Mouse (Mus musculus) spleen, postnatal 4 days (tissue): ENCODE data around the gene Sgms2.
A peak's percentile ranks its signal among the peaks of the same experiment; 100 is the strongest.
"Not testable (repeated sequence)": the region's sequence is repeated elsewhere in the genome, so short reads cannot be mapped to it uniquely, and the experiment has no call there.

Experiments
- DNase-seq, 2 experiments: peaks; one replicate each; pipeline ENCODE4 v3.0.0; 2022; ENCODE audit warnings: low spot score in 2 of 2

Sgms2 gene

GRCm38 (mm10) chr3:131358205-131358604 lies 133.0 kb downstream of the Sgms2 start:
- DNase-seq: no peak

GRCm38 (mm10) chr3:131357643-131358042 lies 133.6 kb downstream of the Sgms2 start:
- DNase-seq: no peak

- no peak for DNase-seq
Measured at GRCm38 (mm10) chr3:131356026-131356425, 135.2 kb downstream of the Sgms2 start.

GRCm38 (mm10) chr3:131350539-131350938 lies 140.7 kb downstream of the Sgms2 start:
- DNase-seq: no peak

DNA sequence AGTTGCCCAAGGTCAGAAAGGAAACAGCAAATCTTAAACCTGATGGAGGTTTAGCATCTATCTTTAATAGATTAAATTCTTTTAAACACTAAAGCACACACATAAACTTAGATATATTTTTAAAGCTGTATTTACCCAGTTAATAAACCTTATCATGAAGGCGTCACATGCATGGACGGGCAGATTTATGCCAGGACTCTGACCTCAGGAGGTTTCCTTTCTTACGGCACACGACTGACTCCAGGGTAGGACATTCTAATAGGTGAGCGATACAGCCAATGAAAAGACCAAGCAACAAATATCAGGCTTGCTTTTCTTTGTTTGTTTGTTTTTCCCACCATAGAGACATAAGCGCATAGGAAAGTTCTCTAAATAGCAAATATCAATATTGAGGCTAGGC lies 142.2 kb downstream of the Sgms2 start:
- DNase-seq: no peak

DNA sequence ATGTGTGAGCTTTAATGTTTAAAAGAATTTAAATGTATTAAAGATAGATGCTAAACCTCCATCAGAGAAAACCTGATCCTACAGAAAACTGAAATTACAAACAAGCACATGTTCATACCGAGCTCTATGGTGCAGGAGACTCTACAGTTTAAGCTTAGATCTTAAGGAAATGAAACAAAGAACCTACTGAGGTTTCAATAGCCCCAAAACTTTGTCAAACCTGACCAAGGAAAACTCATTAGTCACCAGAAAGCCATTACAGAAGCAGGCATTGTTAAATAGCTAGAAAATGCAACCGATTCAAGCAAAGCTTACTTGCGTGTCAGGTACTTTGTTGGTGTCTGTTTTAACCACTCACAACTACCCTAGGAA lies 142.6 kb downstream of the Sgms2 start:
- DNase-seq: no peak

- no peak for DNase-seq
Measured at GRCm38 (mm10) chr3:131347831-131348578, 143.2 kb downstream of the Sgms2 start.

GRCm38 (mm10) chr3:131345903-131346302 lies 145.3 kb downstream of the Sgms2 start:
- DNase-seq: no peak

- DNase-seq: no peak
Measured at GRCm38 (mm10) chr3:131343311-131343710, 147.9 kb downstream of the Sgms2 start.

DNA sequence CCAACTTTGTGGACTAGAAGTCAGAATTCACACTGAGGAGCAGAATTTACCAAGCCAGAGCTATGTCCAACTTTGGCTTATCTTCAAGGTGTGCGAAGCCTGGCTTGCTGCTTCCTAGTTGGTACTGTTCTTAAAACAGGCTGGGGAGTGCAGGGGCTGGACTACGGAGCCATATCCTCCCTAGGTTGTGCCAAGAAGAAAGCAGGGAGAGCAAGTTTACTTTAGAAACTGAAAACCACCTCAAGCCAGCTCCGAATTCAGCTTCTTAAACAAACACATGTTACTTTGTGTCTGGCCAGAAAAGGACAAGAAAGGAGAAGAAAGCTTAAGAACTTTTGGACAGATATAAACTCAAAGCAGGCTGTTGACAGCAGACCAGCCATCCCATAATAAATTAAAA lies 150.3 kb downstream of the Sgms2 start:
- DNase-seq: no peak

DNA sequence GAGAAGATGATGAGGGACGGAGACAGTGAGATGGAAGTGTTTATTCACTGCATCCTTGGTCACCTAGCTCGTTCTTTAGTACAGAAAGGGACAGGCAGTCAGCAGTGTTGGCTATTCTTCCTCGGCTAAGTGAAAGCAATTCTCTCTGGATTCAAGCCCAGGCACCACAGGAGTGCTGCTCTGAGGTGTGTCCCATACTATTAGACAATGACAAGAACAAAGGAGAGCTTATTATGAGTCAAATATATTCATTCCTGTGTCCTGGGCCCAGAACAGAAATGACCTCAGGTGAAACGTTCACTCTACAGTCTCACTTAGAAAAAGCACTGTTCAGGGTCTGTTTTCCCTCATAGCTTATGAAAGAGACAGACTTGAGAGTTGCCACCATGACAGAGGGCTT lies 151.9 kb downstream of the Sgms2 start:
- no peak for DNase-seq

DNA sequence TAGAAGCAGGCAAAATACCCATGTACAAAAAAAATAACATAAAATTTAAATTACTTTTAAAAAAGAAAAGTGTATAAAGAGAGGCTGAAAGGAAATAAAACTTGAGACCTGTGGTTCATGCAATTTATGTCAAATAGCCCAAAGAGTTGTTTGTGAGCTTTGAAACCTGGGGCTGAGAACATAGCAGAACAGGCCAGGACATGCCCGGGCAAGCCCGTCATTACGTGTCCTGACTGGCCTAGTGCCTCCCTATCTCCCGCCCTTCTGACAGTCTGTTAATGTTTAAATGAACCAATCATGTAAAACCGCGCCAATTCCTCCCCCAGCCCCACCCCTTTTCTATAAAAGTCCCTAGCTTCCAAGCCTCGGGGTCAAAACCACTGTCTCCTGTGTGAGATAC lies 153.5 kb downstream of the Sgms2 start:
- DNase-seq: not testable (repeated sequence)

DNA sequence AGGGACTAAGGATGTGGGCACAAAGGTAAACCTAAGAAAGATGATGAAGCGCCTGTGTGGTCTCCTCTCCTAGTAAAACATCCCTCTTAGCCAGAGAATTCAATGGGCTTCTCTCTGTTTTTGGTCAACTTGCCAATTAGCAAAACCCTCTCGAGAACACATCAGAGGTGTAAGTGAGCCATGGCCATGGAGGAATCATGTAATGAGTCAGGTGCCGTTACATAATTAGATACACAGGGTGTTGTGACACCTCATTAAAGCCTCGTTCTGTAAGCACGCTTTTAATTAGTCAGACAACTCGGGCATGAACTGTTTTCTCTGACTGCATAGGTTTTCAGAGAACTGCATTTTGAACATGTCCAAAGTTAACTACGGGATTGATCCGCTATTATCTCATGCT lies 154.6 kb downstream of the Sgms2 start:
- no peak for DNase-seq

DNA sequence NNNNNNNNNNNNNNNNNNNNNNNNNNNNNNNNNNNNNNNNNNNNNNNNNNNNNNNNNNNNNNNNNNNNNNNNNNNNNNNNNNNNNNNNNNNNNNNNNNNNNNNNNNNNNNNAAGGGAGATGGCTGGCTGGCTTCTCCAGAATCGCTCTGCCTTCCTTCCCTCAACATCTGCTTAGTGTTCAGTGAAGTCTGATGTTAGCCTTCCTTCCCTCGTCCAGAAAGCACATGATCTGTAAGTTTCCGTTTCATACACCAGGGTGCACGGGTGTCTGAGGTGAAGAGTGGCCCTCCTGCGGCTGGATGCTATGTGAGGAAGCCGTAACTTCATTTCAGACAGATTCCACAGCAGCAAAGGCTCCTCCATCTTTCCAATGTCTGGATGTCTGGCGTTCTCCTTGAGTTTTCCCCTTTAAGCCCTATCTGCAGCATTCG lies 156.1 kb downstream of the Sgms2 start:
- no peak for DNase-seq

DNA sequence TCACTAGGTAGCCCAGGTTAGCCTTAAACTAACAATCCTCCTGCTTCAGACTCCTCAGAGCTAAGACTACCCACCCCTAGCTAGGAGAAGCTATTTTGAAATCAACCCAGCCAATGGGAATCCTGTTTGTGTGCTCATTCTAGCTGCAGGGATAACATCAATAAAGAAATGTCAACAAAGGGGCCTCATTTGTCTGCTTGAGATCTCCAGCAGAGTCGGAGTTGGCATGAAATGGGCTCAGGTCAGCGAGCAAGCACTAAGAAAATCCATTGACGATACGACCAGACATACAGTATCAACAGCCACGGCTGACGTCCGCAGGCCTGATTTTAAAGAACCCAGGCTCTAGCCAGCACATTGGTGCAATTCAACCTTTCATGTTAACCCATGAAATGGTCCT lies 164.0 kb downstream of the Sgms2 start:
- DNase-seq: no peak

GRCm38 (mm10) chr3:131326637-131327036 lies 164.6 kb downstream of the Sgms2 start:
- DNase-seq: no peak

GRCm38 (mm10) chr3:131322081-131322815 lies 169.0 kb downstream of the Sgms2 start:
- DNase-seq: no peak

DNA sequence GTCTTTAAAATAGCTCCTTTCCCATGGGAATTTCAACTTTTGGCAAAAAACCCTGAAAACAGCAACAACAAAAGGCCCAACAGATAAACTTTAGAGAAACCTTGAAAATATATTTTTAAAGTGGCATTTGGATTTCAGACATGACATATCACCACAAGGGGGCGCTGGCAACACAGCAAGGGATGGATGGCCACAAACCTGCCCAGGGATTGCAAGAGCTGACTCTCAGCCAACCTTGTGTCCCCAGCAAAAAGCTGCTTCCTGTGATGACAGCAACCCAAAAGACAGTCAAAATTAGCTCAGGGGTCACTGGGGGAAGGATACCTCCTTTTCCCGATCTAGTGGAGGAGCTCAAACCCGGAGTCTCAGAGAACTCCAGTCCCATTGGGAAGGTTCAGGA lies 171.0 kb downstream of the Sgms2 start:
- DNase-seq: peak; percentile 58 to 82

- DNase-seq: no peak
Measured at GRCm38 (mm10) chr3:131318211-131318610, 173.0 kb downstream of the Sgms2 start.

DNA sequence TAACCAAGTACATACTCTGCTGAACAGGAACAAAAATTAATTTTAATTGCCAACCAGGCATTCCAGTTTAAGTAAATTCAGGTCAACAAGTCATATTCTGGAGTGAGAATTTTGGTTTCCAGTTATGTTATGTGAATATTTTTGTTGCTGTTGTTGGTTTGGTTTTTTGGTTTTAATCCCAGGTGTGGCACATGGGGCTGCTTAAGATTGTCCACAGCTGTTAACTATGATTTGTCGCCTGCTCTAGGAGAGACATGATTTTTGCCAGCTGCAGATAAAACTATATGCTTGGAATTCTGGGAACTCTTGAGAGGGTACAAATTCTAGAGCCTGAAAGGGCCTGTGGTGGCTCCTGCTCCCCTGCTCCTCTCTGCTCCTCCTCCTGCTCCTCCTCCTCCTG lies 174.1 kb downstream of the Sgms2 start:
- DNase-seq: no peak

- no peak for DNase-seq
Measured at GRCm38 (mm10) chr3:131315957-131316510, 175.2 kb downstream of the Sgms2 start.

- DNase-seq: no peak
Measured at GRCm38 (mm10) chr3:131312340-131312739, 178.9 kb downstream of the Sgms2 start.

- DNase-seq: no peak
Measured at GRCm38 (mm10) chr3:131310572-131310971, 180.6 kb downstream of the Sgms2 start.
